Mouse (Mus musculus): Measurements from ENCODE around the gene Acbd5.

Gene Acbd5

DNA sequence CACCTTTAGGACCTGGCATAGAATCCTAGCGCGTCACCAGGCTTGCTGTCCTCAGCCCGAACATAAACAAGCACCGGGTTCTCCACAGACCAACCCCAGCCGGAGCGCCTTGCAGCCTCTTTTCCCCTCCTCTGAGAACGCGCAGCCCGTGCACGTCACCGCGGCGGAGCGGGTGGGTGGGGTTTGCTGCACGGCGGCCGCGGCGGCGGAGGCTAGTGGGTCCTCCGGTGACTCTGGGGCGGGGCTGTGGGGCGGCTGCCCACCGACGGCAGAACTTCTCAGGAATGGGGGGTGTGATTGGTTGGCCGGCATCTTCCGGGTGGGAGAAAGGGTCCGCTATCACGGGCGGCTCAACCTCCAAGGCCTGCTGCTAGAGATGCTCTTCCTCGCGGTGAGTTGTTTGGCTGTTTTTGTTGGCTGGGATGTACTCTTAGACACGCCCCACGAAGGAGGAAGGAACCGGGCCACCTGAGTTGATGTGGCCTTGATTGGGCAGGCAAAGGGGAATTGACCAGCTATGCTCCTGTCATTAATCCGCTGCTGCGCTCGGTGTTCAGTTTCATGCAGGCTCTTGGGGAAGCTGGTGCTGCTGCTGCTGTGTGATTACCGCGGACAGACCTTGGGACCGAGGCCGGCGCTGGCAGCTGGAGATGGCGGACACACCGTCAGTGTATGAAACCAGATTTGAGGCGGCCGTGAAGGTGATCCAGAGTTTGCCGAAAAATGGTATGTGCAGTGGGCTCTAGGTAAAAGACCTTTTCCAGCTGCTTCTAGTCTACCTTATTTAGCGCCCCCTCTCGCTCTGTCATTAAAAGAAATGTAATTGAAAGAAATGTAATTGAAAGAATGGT, 1.2 kb downstream of the Acbd5 start:
- DNase-seq (ENCODE audit: low read depth) = peak; percentile 78

DNA sequence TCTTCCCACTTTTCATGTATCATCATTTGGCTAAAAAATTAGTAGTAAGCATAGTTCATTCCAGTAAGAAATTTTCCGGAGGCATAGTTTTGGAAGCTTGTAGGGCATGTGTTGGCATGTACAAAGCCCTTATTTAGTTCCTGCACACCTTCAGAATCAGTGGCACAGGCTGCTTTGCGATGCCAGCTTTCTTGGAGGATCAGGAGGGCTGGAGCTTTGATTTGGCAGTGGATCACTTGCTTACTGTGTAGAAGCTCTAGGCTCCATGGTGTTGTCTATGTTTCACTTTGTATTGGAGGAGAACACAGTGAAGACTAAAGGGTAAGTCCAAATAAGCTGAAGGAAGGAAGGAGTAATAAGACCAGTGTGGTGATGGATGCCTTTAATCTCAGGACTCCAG, 2.5 kb downstream of the Acbd5 start:
- DNase-seq (ENCODE audit: low read depth) = no peak

DNA sequence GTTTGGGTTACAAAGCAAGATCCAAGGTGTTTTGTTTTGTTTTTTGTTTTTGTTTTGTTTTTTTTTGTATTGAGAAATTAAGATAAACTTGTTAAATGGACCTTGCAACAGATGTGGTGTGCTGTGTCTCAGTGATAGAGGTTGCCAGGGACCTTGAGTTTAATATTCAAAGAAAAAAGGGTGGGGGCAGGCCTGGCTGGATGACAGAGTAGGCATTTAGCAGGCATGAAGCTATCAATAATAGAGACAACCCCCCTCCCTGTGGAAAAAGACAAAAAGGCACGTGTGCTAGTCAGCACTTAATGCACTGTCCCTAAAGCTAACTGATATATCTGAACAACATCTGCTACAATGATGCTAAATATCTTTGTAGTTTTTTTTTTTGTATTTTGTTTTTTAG, 3.4 kb downstream of the Acbd5 start:
- DNase-seq (ENCODE audit: low read depth) = no peak

DNA sequence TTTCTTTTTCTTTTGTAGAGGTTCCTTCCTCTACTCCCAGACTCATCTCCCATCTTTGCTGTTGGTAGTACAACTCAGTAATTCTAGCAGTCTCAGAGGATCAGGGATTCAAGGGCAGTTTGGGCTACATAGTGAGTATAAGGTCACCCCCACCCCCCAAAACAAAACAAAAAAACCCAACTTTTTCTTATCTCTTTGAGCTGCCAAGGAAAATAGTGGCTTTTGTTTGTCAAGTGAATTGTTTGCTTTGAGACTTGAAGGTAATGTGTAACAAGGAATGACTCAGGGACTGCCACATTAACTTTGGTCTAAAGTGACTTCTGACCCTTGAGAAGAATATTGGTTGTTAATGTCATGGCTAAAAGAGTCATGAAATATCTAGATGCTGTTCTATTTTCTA, 7.9 kb downstream of the Acbd5 start:
- DNase-seq (ENCODE audit: low read depth) = no peak

DNA sequence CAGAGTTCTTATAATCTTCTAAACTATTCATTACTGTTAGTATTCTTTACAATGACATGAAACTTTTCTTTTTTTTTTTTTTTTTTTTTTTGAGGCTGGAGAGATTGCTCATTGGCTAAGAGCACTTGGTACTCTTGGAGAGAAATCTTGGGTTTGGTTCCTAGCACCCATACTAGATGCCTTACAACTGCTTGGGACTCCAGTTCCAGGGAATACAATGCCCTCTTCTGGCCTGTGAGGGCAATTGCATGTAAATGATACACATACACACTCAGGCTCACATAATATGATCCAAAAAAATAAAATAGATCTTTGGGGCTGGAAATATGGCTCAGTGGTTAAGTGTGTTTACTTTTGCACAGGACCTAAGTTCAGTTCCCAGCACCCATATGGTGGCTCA, 8.8 kb downstream of the Acbd5 start:
- no peak for DNase-seq (ENCODE audit: low read depth)

DNA sequence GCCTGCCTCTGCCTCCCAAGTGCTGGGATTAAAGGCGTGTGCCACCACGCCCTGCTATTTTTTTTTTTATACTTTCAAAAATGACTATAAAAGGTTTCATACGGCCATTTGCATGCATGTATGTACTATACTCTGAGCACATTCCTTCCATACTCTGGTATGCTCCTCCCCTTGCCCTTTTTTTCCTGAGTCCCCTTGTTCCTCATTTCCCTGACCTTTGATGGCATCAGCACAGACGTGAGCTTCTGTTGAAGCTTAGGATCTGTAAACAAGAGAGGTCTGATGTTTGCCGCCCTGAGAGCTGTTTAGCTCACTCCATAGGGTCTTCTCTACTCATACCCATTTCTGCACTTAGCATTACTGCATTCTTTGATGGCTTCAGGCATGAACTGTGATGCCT, 9.7 kb downstream of the Acbd5 start:
- DNase-seq (ENCODE audit: low read depth) = no peak

DNA sequence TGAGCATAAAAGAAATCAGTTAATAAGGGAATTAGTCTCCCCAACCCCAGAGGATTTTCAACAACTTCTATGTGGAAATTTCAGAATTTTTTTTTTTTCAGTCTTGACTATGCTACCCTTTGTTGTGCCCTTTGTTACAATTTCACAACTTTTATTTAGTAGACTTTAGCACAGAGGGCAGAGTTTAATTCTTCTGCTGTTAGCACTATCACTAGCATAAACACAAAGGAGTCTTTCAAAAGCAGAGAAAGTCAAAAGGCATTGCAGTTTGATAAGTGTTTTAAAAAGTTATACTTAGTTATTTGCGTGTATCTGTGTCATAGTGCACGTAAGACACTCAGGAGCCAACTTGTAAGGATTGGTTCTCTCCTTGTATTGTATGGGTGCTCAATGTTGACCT, 10.6 kb downstream of the Acbd5 start:
- no peak for DNase-seq (ENCODE audit: low read depth)

DNA sequence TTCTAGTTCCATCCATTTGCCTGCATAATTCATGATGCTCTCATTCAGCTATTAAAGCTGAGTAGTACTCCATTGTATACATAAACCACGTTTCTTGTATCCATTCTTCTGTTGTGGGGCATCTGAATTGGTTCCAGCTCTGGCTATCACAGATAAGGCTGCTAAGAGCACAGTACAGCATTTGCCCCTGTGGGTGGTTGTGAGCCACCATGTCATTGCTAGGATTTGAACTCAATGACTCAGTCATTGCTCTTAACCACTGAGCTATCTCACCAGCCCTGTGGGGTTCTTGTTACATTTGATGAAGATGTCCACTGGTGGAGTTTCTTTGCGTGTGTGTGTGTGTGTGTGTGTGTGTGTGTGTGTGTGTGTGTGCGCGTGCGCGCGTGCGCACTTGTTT, 16.6 kb downstream of the Acbd5 start:
- DNase-seq (ENCODE audit: low read depth) = no peak

DNA sequence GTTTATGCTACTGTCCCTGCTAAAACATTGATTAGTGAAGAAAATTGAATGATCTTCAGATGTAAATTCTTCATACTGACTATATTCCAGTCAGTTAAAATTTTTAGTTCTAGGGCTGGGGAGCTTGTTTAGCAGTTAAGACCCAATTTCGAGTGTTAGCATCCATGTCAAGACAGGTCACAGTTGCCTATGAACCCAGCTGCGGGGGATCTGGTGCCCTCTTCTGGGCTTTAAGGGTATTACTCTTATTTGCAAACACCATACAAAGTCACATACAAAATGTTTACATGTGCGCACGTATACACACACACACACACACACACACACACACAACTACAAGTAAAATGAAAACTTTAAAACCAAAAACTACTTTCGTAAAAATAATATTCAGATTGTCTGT, 24.2 kb downstream of the Acbd5 start:
- DNase-seq (ENCODE audit: low read depth) = peak; percentile 53

DNA sequence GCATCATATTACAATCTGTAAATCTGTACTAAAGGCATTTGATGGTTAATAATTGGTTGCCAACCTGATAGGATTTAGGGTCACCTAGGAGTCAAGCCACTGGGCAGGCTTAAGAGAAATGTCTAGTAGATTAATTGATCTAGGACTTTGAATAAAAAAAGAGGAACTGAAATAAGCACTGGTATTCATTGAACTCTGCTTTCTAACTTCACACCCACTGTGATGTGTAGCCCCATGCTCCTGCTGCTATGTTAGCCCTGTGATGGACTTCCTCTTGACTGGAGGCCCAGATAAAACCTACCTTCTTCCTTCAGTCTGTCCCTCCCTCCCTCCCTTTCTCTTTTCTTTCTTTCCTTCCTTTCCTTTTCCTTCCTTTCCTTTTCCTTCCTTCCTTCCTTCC, 29.1 kb downstream of the Acbd5 start:
- no peak for DNase-seq (ENCODE audit: low read depth)

DNA sequence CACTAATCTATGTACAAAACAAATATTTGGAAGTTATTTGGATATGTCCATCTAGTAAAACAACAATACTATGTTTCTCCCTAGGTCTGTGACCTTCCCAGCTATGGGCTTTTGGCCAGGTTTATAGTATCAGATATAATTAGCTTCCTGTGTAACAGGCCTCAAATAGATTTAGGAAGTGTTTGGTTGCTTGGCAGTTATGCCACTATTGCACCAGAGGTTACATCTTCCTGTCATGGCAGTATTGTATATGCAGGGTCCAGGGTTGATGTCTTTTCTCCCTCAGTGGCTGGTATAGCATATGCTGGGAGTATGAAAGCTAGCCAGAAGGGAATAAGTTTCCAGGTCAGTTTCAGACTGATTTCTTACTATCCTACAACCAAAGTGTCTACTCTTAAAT, 34.3 kb downstream of the Acbd5 start:
- DNase-seq (ENCODE audit: low read depth) = no peak

DNA sequence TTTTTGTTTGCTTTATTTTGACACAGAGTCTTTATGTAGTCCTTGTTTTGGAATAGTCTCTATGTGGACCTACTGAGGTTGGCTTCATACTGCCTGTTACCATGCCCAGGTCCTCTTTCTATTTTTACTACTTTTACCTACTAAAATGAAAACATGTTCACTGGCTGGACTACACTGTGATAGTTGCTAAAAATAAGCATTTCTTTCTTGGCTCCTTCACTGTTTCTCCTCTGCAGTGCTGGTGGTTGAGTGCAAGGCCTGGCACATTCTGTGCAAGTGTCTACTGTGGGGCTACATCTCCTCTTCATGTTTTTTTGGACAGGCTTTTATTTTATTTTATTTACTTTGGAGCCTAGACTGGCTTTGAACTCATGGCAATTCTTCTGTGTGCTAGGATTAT, 51.6 kb downstream of the Acbd5 start:
- DNase-seq (ENCODE audit: low read depth) = no peak

DNA sequence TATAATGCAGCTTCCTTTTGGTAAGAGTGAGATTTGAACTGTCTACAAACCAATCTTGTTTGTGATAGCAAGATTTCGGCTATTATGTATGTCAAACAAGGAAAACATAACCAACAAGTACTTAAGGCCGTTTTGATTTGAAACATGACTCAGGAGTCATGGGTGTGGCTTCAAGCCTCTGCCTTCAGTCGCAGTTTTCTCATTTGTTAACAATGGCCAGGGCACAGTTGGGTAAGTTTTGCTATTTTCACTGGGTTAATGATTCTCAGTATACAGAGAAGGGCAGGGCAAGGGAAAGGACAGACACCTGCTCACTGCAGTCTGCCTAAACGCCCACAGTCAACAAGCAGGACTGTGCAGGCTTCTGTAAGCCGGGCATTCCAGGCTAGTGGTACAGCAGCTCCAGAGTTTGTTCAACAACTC, 87.2 kb downstream of the Acbd5 start:
- peak; percentile 50 for DNase-seq (ENCODE audit: low read depth)

DNA sequence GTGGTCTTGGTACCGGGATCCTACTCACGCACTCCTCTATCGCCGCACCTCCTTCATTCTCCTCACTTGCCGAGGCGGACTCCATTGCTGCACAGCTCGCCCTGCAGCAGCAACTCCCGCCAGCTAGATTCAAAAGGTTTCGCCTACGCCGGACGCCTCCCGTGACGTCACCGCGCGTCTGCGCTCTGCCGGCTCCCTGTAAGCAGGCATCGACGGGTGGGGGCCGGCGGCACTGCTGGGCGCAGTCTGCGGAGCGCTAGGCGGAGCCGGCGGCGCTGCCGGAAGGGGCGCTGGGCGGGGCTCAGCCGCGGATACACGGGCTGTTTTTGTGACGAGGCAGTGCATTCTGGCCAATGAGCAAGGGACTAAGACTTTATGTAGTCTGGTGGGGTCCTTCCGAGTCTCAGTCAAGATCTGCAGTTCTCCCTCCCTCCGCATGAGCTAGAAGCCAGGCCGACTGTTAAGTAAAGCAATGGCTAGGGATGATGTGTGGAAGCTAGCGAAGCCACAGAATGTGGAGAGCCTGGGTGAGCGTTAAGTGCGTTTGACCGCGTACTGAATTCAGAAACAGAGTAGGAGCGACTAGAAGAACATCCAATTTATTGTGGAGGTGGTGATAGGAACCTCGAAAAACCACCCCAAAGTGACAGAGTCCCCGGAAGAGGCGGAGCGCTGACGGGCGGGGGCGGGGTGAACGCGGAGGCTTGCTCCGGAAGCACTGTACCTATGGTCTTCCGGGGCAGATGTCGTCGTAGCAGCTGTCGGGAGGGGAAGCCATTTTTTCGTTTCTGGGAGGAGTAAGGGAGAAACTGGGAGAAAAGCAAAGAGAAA, 88.0 kb downstream of the Acbd5 start, which contains the start of the genes Mastl and Yme1l1:
Gene Mastl, minus strand, starts transcription at position 248 of the 831 bp plus-strand sequence.
Gene Yme1l1, plus strand, starts transcription at position 593 of the 831 bp plus-strand sequence.
- peak; percentile 92 for DNase-seq (ENCODE audit: low read depth)

DNA sequence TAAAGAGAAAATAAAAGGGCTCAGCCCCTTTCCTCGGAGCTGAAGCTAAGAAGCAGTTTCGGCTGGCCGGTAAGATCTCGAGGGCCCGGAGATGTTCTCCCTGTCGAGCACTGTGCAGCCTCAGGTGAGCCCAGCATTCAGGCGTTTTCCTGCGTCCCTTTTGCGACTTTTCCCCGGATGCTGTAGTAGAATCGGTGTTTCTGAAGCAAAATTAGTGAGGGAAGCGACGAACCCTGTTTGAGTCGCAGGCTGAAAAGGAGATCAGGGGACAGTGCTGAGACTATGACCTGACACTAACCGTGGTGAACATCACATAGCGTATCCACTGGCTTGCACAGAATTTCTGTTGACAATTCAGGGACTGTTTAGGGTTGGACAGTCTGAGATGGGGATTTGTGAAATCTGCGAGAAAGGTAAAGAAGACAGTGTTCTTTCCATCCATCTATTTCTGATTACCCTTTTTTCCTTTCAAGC, 88.7 kb downstream of the Acbd5 start:
- DNase-seq (ENCODE audit: low read depth) = no peak

Data from c-Kit-positive CD71-positive TER-119-negative erythroid progenitor cells, embryonic 14.5 days (primary cell).